Mouse (Mus musculus) erythroblast, adult 5-6 weeks (primary cell): ENCODE data around the gene Otud3. TPM values are rescaled to one million over a fixed set of nuclear protein-coding genes. Genes with fewer than 3 reads are reported as not detected.
"Not testable (repeated sequence)": the region's sequence is repeated elsewhere in the genome, so short reads cannot be mapped to it uniquely, and the experiment has no call there.

Experiments
- ATAC-seq: replicated peaks from 2 replicates; pipeline ENCODE4 v1.8.0; 2016; ENCODE audit warnings: moderate number of reproducible peaks, mild to moderate bottlenecking, moderate TSS enrichment, inconsistent platforms; ENCODE audit not compliant: poor library complexity, low FRiP score, severe bottlenecking
- total RNA-seq, 2 experiments: library from RNA; stranded (forward) in 1 of 2; stranded (reverse) in 1 of 2; fragments of 150-400 nt in 1 of 2; fragments of 200-764, 138-1000 nt in 1 of 2; gene quantifications; 2 replicates each; pipeline versions ENCODE4 v1.2.3 to v1.2.4; 2015 to 2017; ENCODE audit warnings: low replicate concordance in 2 of 2

Otud3 gene
- total RNA-seq, 2 experiments from 2014 or later = 0.26 to 2.1 TPM

GRCm38 (mm10) chr4:138893789-138894188 lies 20.0 kb downstream of the Otud3 start:
- not testable (repeated sequence) for ATAC-seq

- ATAC-seq = no peak
Observed at GRCm38 (mm10) chr4:138892655-138893054, 21.1 kb downstream of the Otud3 start.

- no peak for ATAC-seq
Observed at GRCm38 (mm10) chr4:138889635-138890034, 24.1 kb downstream of the Otud3 start.

- ATAC-seq = no peak
Observed at GRCm38 (mm10) chr4:138889165-138889564, 24.6 kb downstream of the Otud3 start.

- ATAC-seq = peak; percentile 63
Observed at GRCm38 (mm10) chr4:138884261-138884660, 29.5 kb downstream of the Otud3 start.

- no peak for ATAC-seq
Observed at GRCm38 (mm10) chr4:138882179-138882578, 31.6 kb downstream of the Otud3 start.

- no peak for ATAC-seq
Observed at GRCm38 (mm10) chr4:138880811-138881584, 32.7 kb downstream of the Otud3 start.

- ATAC-seq = no peak
Observed at GRCm38 (mm10) chr4:138879808-138880207, 33.9 kb downstream of the Otud3 start.

GRCm38 (mm10) chr4:138878783-138879182 lies 35.0 kb downstream of the Otud3 start:
- no peak for ATAC-seq

- no peak for ATAC-seq
Observed at GRCm38 (mm10) chr4:138877731-138878130, 36.0 kb downstream of the Otud3 start, which contains the start of gene Pla2g2e. Gene Pla2g2e, plus strand, starts transcription at chr4:138877942.

- no peak for ATAC-seq
Observed at GRCm38 (mm10) chr4:138875986-138876385, 37.8 kb downstream of the Otud3 start.

- not testable (repeated sequence) for ATAC-seq
Observed at GRCm38 (mm10) chr4:138875275-138875674, 38.5 kb downstream of the Otud3 start.

GRCm38 (mm10) chr4:138873864-138874263 lies 39.9 kb downstream of the Otud3 start, which contains the start of gene Gm13030:
Gene Gm13030, minus strand, starts transcription at chr4:138873964.
- no peak for ATAC-seq

GRCm38 (mm10) chr4:138868666-138869065 lies 45.1 kb downstream of the Otud3 start:
- ATAC-seq = no peak

- ATAC-seq = peak; percentile 75
Observed at GRCm38 (mm10) chr4:138866413-138866812, 47.3 kb downstream of the Otud3 start.

GRCm38 (mm10) chr4:138865991-138866390 lies 47.8 kb downstream of the Otud3 start:
- no peak for ATAC-seq

GRCm38 (mm10) chr4:138865092-138865491 lies 48.7 kb downstream of the Otud3 start:
- ATAC-seq = no peak

- no peak for ATAC-seq
Observed at GRCm38 (mm10) chr4:138863344-138863998, 50.3 kb downstream of the Otud3 start, which contains the start of gene Pla2g5. Gene Pla2g5, minus strand, starts transcription at chr4:138863482.

GRCm38 (mm10) chr4:138859728-138860127 lies 54.0 kb downstream of the Otud3 start:
- ATAC-seq = no peak

- ATAC-seq = no peak
Observed at GRCm38 (mm10) chr4:138859245-138859644, 54.5 kb downstream of the Otud3 start.

GRCm38 (mm10) chr4:138858446-138858845 lies 55.3 kb downstream of the Otud3 start:
- no peak for ATAC-seq
